Mouse (Mus musculus) mesoderm, embryonic 11.5 days (tissue): Measurements from ENCODE around the gene Pla2g5.

Experiments used
- DNase-seq: peaks from one replicate; pipeline ENCODE4 v3.0.0-alpha.2; 2012; ENCODE audit warnings: low read depth, low spot score

Pla2g5 gene

DNA sequence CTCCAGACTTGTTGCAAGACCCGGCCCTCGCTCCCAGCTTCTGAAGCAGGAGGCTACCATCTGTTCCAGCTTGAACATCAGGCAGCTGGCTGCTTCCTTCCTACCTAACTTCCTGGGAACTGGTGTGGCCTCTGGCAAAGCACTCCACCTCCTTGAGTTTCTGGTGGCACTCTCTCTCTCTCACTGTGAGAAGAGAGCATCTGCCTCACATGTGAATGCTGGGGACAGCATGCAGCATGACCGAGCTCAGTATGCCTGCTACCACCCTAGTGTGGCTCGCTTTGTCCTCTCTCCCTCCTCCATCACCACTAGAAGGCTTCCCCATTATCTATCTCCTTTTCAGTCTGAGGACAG is 66.1 kb downstream of the Pla2g5 start:
- DNase-seq, result no peak

DNA sequence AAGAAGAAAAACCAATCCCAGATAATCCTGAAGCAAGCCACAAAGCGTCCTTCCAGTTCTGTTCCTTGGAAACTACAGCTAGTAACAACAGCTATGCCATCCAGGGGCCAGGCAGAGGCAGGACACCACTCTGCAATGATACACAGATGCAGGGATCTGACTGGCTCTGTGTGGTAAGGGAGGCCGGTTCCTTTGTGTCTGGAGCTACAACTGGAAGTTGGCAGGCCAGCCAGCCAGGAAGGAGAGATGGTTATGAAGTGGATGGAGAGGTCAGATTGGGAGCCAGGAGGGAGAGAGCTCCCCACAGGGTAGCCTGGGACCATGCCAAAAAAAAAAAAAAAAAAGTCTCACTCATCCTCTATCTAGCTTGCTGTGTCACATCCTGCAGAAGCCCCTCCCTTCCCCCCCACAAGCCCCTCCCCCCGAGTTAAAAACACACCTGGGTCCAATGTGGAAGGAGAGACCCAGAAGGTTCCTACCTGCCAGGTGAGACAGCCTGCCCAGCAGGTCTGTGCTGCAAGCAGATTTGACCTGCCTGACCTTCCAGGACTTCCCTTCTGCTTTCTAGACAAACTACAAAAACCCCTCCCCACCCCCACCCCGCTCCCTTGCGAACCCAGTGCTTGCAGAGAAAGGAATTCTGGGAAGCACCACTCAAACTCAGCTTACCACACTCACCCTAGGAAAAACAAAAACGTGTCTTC is 66.6 kb downstream of the Pla2g5 start:
- no peak for DNase-seq

GRCm38 (mm10) chr4:138794344-138794743 is 68.9 kb downstream of the Pla2g5 start:
- DNase-seq, result no peak

DNA sequence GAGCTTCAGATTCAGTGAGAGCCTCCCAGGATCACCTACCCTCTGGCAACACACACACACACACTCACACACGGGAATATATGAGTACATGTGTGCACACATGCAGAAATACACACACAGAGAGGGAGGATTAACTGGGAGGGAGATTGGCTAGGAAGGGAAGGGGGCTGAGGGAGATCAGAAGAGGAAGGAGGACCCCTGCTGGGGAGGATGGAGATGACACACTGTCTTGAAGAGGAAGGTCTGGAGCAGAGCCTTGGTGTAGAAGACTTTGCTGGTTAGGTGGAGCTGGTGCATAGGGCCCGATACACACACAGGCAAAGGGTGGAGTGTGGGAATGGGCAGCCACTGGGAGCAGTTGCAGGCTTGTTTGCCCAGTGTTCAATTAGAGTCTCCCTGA is 70.0 kb downstream of the Pla2g5 start:
- DNase-seq, result peak; percentile 40

- DNase-seq, result no peak
These were observed 70.7 kb downstream of the Pla2g5 start for GRCm38 (mm10) chr4:138792599-138792998.

GRCm38 (mm10) chr4:138791452-138791851 is 71.8 kb downstream of the Pla2g5 start:
- no peak for DNase-seq

- DNase-seq, result no peak
These were observed 74.9 kb downstream of the Pla2g5 start for GRCm38 (mm10) chr4:138788381-138788780.

GRCm38 (mm10) chr4:138786141-138786540 is 77.1 kb downstream of the Pla2g5 start:
- DNase-seq, result no peak

- DNase-seq, result no peak
These were observed 77.6 kb downstream of the Pla2g5 start for GRCm38 (mm10) chr4:138785721-138786120.

DNA sequence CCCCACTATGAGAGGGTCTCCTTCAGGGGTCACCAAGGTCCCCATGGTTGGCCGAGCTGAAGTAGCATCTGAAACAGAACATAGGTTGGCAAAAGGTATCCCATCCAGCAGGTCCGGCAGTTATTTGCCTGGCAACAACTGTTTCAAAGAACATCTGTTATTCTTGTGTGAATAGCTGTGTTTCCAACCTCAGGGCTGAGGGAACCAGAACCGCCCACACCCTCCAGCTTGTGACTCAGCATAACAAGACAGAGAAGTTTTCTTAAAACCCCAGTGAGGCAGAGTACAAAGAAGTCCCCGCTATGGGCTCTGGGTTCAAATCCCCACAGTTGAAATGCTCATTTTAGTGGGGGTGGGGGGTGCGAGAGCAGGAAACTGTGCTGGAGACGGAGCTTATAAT is 81.2 kb downstream of the Pla2g5 start:
- DNase-seq, result no peak

GRCm38 (mm10) chr4:138780300-138780699 is 83.0 kb downstream of the Pla2g5 start:
- no peak for DNase-seq

DNA sequence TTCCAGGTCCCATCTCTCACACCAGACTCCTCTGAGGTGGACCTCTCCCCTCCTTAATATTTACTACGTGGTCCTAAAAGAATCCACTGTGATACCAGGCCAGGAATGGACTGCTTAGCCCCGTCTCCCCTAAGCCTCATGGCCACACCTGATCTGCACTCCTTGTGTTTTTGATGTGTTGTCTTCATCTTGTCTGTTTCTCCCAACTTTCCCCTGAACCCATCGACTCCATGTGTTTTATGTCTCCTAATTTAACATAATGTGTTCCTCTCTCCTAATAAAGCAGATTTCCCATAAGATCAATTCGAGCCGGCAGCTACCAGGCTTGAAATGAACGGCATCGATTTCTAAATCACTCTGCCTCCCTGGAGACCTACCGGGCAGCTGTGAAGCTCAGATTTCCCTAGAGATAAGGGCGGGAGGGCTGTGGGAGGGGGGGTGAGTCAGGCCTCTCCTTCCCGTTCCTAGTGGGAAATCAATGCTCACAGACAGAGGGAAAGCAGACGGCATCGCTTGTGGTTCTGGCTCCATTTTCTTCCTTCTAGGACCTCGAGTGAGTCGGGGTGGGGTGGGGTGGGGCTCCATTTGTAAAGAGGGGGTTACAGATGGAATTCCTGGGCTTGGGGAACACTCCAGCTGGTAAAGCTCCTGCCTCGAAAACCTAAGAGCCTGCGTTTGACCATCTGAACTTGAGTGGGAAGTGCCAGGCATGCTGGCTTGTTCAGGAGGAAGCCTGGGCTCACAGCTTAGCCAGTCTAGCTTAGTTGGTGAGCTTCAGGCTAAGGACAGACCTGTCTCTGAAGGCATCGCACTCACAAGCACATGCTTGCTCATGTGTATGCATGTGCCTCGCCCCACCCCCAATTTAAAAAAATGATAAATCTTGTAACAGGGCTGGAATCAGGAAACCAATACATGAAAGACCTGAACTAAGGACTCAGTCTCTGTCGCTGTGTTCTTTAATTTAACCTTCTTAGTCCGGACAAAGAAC is 85.6 kb downstream of the Pla2g5 start:
- peak; percentile 63 for DNase-seq

DNA sequence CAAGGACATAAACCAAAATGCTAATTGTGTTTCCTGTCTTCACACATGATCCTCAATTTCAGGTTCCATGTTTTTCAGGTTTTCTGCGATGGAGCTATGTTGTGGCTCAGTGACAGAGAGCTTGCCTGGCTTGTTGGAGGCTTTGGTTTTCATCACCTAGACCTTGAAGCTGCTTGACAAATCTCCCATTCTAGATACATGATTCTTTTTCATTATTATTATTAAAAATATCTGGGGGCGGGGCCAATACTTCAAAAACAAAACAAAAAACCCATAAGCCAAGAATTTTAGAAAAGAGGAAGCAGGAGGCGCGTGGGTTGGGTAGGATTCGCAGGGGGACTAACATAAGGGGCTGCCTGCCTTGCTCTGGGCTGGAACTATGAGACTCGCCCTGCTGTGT is 87.8 kb downstream of the Pla2g5 start, which contains the start of gene Pla2g2d:
Gene Pla2g2d, plus strand, starts transcription at position 301 of the 400 bp plus-strand sequence.
- no peak for DNase-seq

DNA sequence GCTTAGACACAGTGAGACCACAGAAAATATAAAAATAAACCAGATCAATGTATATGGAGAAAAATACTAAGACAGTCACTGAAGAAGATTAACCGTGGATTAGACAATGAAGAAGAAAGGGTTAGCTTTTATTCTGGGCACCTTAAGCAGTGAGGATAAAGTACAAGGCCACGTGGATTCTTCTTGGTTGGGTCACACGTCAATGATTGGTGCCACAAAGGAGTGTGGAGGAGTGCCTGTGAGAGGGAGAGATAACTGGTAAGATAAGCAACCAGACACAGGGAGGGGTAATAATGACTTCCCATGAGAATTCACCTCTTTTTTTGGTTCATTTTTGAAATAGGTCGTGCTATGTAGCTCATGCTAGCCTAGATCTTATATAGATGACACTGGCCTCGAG is 90.9 kb downstream of the Pla2g5 start:
- DNase-seq, result no peak

- DNase-seq, result no peak
These were observed 91.3 kb downstream of the Pla2g5 start for GRCm38 (mm10) chr4:138771970-138772369.

GRCm38 (mm10) chr4:138762266-138762665 is 101.0 kb downstream of the Pla2g5 start:
- DNase-seq, result no peak

DNA sequence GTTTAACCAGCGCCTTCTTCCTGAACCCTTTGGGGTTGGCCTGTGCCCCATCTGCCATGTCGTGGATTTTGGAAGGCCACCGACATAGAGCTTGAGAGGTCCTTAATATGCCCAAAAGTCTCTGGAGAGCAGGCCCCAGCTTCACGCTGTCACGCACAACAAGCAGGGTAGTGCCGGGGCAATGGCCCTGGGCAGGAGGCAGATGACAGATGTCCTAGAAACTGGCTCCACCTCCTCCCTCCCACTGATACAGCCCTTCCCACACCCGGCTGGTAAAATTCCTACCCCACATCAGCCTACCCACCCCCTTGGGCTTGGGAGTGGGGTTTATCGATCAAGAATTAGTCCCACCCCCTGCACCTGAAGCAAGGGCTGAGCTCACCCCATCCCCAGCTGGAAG is 105.9 kb downstream of the Pla2g5 start, which contains the start of gene Pla2g2f:
Gene Pla2g2f, minus strand, starts transcription at position 211 of the 400 bp plus-strand sequence.
- no peak for DNase-seq

GRCm38 (mm10) chr4:138755983-138756382 is 107.3 kb downstream of the Pla2g5 start:
- no peak for DNase-seq

GRCm38 (mm10) chr4:138755439-138755838 is 107.8 kb downstream of the Pla2g5 start:
- no peak for DNase-seq

DNA sequence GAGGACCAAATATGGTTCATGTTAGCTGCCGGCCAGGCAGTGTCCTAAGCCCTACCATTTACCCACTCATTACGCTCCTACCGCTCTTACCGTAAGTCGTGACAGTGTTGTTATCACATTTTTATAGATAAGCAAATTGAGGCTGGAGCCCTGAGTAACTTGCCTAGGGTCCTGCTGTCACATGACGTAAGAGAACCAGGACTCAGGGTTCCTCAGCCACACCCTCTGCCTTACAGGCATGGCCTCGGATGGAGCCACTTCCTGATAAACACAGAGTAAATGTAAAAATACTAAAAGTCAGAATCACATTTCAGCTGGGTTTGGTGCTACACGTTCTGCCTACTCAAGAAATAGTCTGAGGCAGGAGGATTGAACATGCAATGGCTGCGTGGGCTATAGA is 108.8 kb downstream of the Pla2g5 start:
- no peak for DNase-seq

- DNase-seq, result no peak
These were observed 109.7 kb downstream of the Pla2g5 start for GRCm38 (mm10) chr4:138753608-138754007.

DNA sequence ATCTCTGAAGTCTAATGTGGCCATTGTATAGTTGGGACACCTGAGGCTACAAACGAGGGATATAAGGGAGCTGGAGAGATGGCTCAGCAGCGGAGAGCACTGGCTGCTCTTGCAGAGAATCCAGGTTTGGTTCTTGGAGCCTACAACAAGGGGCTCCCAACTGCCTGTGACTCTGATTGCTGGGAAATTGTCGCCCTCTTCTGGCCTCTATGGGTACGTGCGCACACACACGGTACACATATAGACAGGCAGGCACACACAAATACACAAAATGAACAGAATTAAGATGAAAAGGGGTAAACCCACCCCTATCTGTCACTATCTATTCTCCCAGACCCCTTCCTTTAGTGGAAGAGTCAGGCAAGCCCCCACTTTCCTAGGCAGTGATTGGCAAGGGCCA is 110.7 kb downstream of the Pla2g5 start:
- DNase-seq, result no peak
